Comparison of ENCODE assay signal across 13 mouse cellular contexts in the genomic region with DNA sequence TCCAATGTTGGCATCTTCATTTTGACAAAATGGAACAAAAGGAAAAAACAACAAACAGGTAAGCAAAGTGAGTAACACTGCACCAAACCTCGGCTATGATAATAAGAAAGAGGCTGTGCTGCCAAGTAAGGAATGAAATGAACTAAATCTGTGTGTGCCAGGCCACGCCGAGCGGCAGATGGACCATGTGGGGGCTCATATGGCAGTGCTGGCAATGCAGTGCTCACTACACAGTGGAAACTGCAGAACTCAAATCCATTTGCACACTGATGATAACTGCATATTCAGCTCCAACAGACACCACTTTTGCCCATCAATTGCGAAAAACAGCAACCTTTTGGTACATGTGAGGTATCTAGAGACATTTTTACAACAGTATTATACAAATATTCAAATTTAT. TPM values are rescaled to one million over a fixed set of nuclear protein-coding genes. Genes with fewer than 3 reads are reported as not detected.
DNase-seq lines count a peak whose midpoint lies in the region; TF ChIP-seq lines count a peak whose summit lies in the region.
"Had no signal": no experiment of that assay in that cellular context is flagged by ENCODE, and none has a peak within 500 bp of the region (broad histone marks: within the 10 kb centered on the region; RNA-seq: fewer than 3 reads in every experiment).

No protein-coding gene starts in this region.

- TF ChIP-seq POLR2A in brain, embryonic 14.5 days (IDR thresholded peaks at IDR 0.05; ENCODE audit: borderline replicate concordance, extremely low read depth, insufficient read depth, insufficient read length, poor library complexity, severe bottlenecking): no peak

- peak; percentile 66 for DNase-seq in heart, adult 11 months
- DNase-seq in heart, postnatal 14 days: no peak
- peak; percentile 88 for DNase-seq in brain, embryonic 14.5 days (ENCODE audit: low read depth)
- DNase-seq in cerebellum, adult 9-11 months: peak; percentile 97
- DNase-seq in layer of hippocampus, adult 9-11 months: peak; percentile 91
- no peak for DNase-seq in adrenal gland, adult 2 months
- DNase-seq in kidney, adult 9 months: no peak
- no peak for DNase-seq in urinary bladder, adult 2 months (ENCODE audit: low spot score)
- DNase-seq: B cell, adult 2 months; heart, adult 18-20 months; heart, postnatal 10 days; kidney, adult 11 months had no signal

- no peak for TF ChIP-seq CTCF in brain, embryonic 14.5 days (IDR thresholded peaks at IDR 0.05; ENCODE audit: borderline replicate concordance, extremely low read depth, insufficient read depth, insufficient read length)

- intact Hi-C loops in heart, postnatal 14 days (cut with DNase I): no loop called here

RNA-seq across cellular contexts. Expression of a gene that starts 43.7 kb away (rescaled TPM):
- total RNA-seq in heart, postnatal 14 days (2021): under 1 TPM; 0.55 to 0.95 TPM
- polyA plus RNA-seq in brain, embryonic 14.5 days (2012; rRNA removed): 22.3 and 25.0 TPM in 2 replicates
- 10 to 100 TPM; 39.6 to 63.7 TPM for total RNA-seq in adrenal gland, adult 2 months (2021)
- polyA plus RNA-seq in adrenal gland, adult 2 months (2012; rRNA removed): 98.5 and 106 TPM in 2 replicates
- polyA plus RNA-seq in urinary bladder, adult 2 months (2012; rRNA removed): 10.3 and 12.2 TPM in 2 replicates
- total RNA-seq: MEL had no signal

Comparison
In these comparisons a context has a peak if more than half of its experiments do, and no peak if none do; other contexts are left out.
1. DNase-seq: peak in heart, adult 11 months (single experiment), brain, embryonic 14.5 days (single experiment), cerebellum, adult 9-11 months (single experiment) and layer of hippocampus, adult 9-11 months (single experiment); none in heart, postnatal 14 days (0 of 2), adrenal gland, adult 2 months (single experiment), kidney, adult 9 months (single experiment) and urinary bladder, adult 2 months (single experiment).